Mouse (Mus musculus): Measurements from ENCODE around the gene Cdk15.

DNA sequence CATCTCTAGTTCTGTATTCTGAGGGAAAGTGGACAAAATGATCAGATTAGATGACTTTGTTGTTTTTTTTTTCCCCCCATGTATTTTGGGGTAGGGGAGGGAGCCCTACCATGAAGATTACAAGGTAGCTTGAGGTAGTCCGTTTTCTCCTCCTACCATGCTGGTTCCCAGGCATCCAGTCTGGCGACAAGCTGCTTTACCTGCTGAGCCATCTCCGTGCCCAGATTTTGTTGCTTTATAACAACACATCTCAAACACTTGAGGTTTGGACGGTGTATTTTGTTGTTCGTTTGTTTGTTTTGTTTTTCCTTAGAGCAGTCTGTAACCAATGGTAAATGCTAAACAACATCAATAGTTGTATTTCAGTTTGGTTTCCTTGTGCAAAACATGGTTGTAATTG is 50.6 kb downstream of the Cdk15 start:
- no peak for TF ChIP-seq CTCF (IDR thresholded peaks at IDR 0.05; ENCODE audit: low read depth)
- no peak for TF ChIP-seq EP300 (IDR thresholded peaks at IDR 0.05; ENCODE audit: low read depth)
